Mouse (Mus musculus): ENCODE measurements around the gene Acr. TPM values are rescaled to one million over a fixed set of nuclear protein-coding genes. Genes with fewer than 3 reads are reported as not detected.

The Acr gene
- polyA plus RNA-seq, 1 experiment from 2014 or later: 0.42 TPM

Other genes with a start within 250 kb of the Acr start
- gene Adm2, start 245.6 kb upstream of the Acr start, polyA plus RNA-seq (2014; fragmentation: Nextera tagmentation; extraction: Ambion mirVana): 0.12 TPM in 1 of 2 replicates, not detected in the other
- not detected in 2 replicates for gene Miox, start 233.9 kb upstream of the Acr start, polyA plus RNA-seq (2014; fragmentation: Nextera tagmentation; extraction: Ambion mirVana)
- 29.8 and 31.8 TPM in 2 replicates for gene Lmf2, start 212.7 kb upstream of the Acr start, polyA plus RNA-seq (2014; fragmentation: Nextera tagmentation; extraction: Ambion mirVana)
- 155 and 168 TPM in 2 replicates for gene Ncaph2, start 212.6 kb upstream of the Acr start, polyA plus RNA-seq (2014; fragmentation: Nextera tagmentation; extraction: Ambion mirVana)
- gene Sco2, start 194.5 kb upstream of the Acr start, polyA plus RNA-seq (2014; fragmentation: Nextera tagmentation; extraction: Ambion mirVana): 5.8 and 6.0 TPM in 2 replicates
- gene Tymp, start 191.3 kb upstream of the Acr start, polyA plus RNA-seq (2014; fragmentation: Nextera tagmentation; extraction: Ambion mirVana): 1.2 and 1.9 TPM in 2 replicates
- 0.26 and 0.64 TPM in 2 replicates for gene Odf3b, start 189.0 kb upstream of the Acr start, polyA plus RNA-seq (2014; fragmentation: Nextera tagmentation; extraction: Ambion mirVana)
- not detected in 2 replicates for gene Klhdc7b, start 183.4 kb upstream of the Acr start, polyA plus RNA-seq (2014; fragmentation: Nextera tagmentation; extraction: Ambion mirVana)
- not detected in 2 replicates for gene Syce3, start 157.8 kb upstream of the Acr start, polyA plus RNA-seq (2014; fragmentation: Nextera tagmentation; extraction: Ambion mirVana)
- 0.93 and 1.1 TPM in 2 replicates for gene Cpt1b, start 142.5 kb upstream of the Acr start, polyA plus RNA-seq (2014; fragmentation: Nextera tagmentation; extraction: Ambion mirVana)
- 1.9 and 2.4 TPM in 2 replicates for gene C730034F03Rik, start 138.7 kb upstream of the Acr start, polyA plus RNA-seq (2014; fragmentation: Nextera tagmentation; extraction: Ambion mirVana)
- gene Gm44502, start 138.6 kb upstream of the Acr start, polyA plus RNA-seq (2014; fragmentation: Nextera tagmentation; extraction: Ambion mirVana): not detected in 2 replicates
- 48.3 and 49.6 TPM in 2 replicates for gene Chkb, start 138.4 kb upstream of the Acr start, polyA plus RNA-seq (2014; fragmentation: Nextera tagmentation; extraction: Ambion mirVana)
- gene Mapk8ip2, start 114.4 kb upstream of the Acr start, polyA plus RNA-seq (2014; fragmentation: Nextera tagmentation; extraction: Ambion mirVana): 23.6 TPM in 2 replicates
- 7.4 and 9.4 TPM in 2 replicates for gene Arsa, start 90.9 kb upstream of the Acr start, polyA plus RNA-seq (2014; fragmentation: Nextera tagmentation; extraction: Ambion mirVana)
- 2.2 TPM in 2 replicates for gene Shank3, start 68.7 kb upstream of the Acr start, polyA plus RNA-seq (2014; fragmentation: Nextera tagmentation; extraction: Ambion mirVana)
- 84.3 and 87.3 TPM in 2 replicates for gene Rabl2, start 23.6 kb downstream of the Acr start, polyA plus RNA-seq (2014; fragmentation: Nextera tagmentation; extraction: Ambion mirVana)

Data from midbrain, embryonic 11.5 days (tissue).